ENCODE assay signal across 7 mouse cellular contexts in genomic region chr11:20304341-20304740, GRCm38 (mm10). TPM values are rescaled to one million over a fixed set of nuclear protein-coding genes. Genes with fewer than 3 reads are reported as not detected.
DNase-seq lines count a peak whose midpoint lies in the region; ATAC-seq and TF ChIP-seq lines count a peak whose summit lies in the region.

No protein-coding gene starts in this region.

- no peaks in the 10 kb centered on the region for H3K9me3 ChIP-seq in liver, embryonic 12.5 days (replicated peaks)
- H3K9me3 ChIP-seq in liver, postnatal 0 days (ENCODE audit: low read length): no peaks in the 10 kb centered on the region

- peaks cover 57% of the 10 kb centered on the region for H3K36me3 ChIP-seq in liver, embryonic 12.5 days
- peaks cover 10% of the 10 kb centered on the region for H3K36me3 ChIP-seq in liver, postnatal 0 days (replicated peaks; ENCODE audit: insufficient read depth, low read length)

- no peaks in the 10 kb centered on the region for H3K27me3 ChIP-seq in liver, embryonic 12.5 days (replicated peaks)
- no peaks in the 10 kb centered on the region for H3K27me3 ChIP-seq in Patski
- no peaks in the 10 kb centered on the region for H3K27me3 ChIP-seq in liver, postnatal 0 days (ENCODE audit: insufficient read depth, low read length)

- in situ Hi-C loops in Patski (cut with MboI; ENCODE audit: low pct_unique_long_range_greater_than_20kb): no loop called here

- 0 out of 2 replicates have a peak, but pooled peaks cover 6% of the 10 kb centered on the region for H3K4me1 ChIP-seq in liver, embryonic 12.5 days
- H3K4me1 ChIP-seq in liver, postnatal 0 days (ENCODE audit: insufficient read depth): no peaks in the 10 kb centered on the region

- POLR2A ChIA-PET in Patski (lab: Charles Lee): no interaction called here

- TF ChIP-seq CTCF in Patski (IDR thresholded peaks at IDR 0.05): peak; percentile 80
- peak; percentile 87 for TF ChIP-seq CTCF in liver, postnatal 0 days (IDR thresholded peaks at IDR 0.05; ENCODE audit: low read depth)

- ATAC-seq in liver, embryonic 12.5 days: no peak
- ATAC-seq in Patski: no peak
- peak; percentile 44; the same call in 1 of the 2 replicates for ATAC-seq in granulocyte monocyte progenitor cell, adult 5-6 weeks (replicated peaks; ENCODE audit: poor library complexity, severe bottlenecking)
- ATAC-seq in liver, postnatal 0 days: no peak

- H3K27ac ChIP-seq in liver, embryonic 12.5 days: no peak overlapping the region
- no peak overlapping the region for H3K27ac ChIP-seq in liver, postnatal 0 days (ENCODE audit: low read depth)

- TF ChIP-seq EP300 in liver, postnatal 0 days (IDR thresholded peaks at IDR 0.05; ENCODE audit: low read depth): no peak

- peak; percentile 32 for DNase-seq in liver
- DNase-seq in Patski (ENCODE audit: low read depth, low spot score): no peak
- peak; percentile 8 for DNase-seq in cerebellum, adult 11-12 months
- DNase-seq in liver, postnatal 0 days: peak; percentile 64
- peak; percentile 29 for DNase-seq in testis, postnatal 14 days (ENCODE audit: low spot score)

- WGBS in liver, embryonic 12.5 days (ENCODE audit: insufficient replicate concordance): 68% methylated on average over 6 of the region's 6 CpGs
- WGBS in liver, postnatal 0 days (ENCODE audit: insufficient replicate concordance): 66% methylated on average over 6 of the region's 6 CpGs

- CTCF ChIA-PET in Patski (lab: Charles Lee): interaction anchor here (1.3 to 2.5 kb wide), 3 partner anchors 17 to 29 kb away, joined by 6 to 7 read pairs (median 6); partner anchors contain the start of gene Slc1a4

- H3K4me3 ChIP-seq in liver, embryonic 12.5 days: no peak overlapping the region
- no peak overlapping the region for H3K4me3 ChIP-seq in liver, postnatal 0 days (ENCODE audit: low read depth, low read length)

- no peak overlapping the region for H3K9ac ChIP-seq in liver, embryonic 12.5 days
- H3K9ac ChIP-seq in liver, postnatal 0 days (replicated peaks): no peak overlapping the region

- no peak overlapping the region for H3K4me2 ChIP-seq in liver, embryonic 12.5 days
- H3K4me2 ChIP-seq in liver, postnatal 0 days (ENCODE audit: low read depth, low read length): no peak overlapping the region

RNA-seq across cellular contexts. Expression of gene Slc1a4, which starts 28.2 kb away (rescaled TPM):
- polyA plus RNA-seq in liver, embryonic 12.5 days (2016; fragmentation: Nextera tagmentation; extraction: Ambion mirVana): 11.2 and 12.0 TPM in 2 replicates
- polyA plus RNA-seq in Patski (2021): 20.2 TPM
- total RNA-seq in granulocyte monocyte progenitor cell, adult 5-6 weeks (2014; fragmentation: Nextera tagmentation): 0.73 and 1.2 TPM in 2 replicates
- 0.36 and 0.47 TPM in 2 replicates for total RNA-seq in granulocyte monocyte progenitor cell, adult 5-6 weeks (2017)
- polyA plus RNA-seq in liver, postnatal 0 days (2015; fragmentation: Nextera tagmentation; extraction: Ambion mirVana): 6.7 and 8.2 TPM in 2 replicates

RNA-seq across cellular contexts. Expression of gene Cep68, which starts 55.1 kb away (rescaled TPM):
- polyA plus RNA-seq in liver, embryonic 12.5 days (2016; fragmentation: Nextera tagmentation; extraction: Ambion mirVana): 14.3 and 15.1 TPM in 2 replicates
- polyA plus RNA-seq in Patski (2021): 31.5 TPM
- total RNA-seq in granulocyte monocyte progenitor cell, adult 5-6 weeks (2014; fragmentation: Nextera tagmentation): 40.0 and 41.2 TPM in 2 replicates
- 23.3 and 23.7 TPM in 2 replicates for total RNA-seq in granulocyte monocyte progenitor cell, adult 5-6 weeks (2017)
- polyA plus RNA-seq in liver, postnatal 0 days (2015; fragmentation: Nextera tagmentation; extraction: Ambion mirVana): 4.8 and 4.9 TPM in 2 replicates
